ENCODE assay signal across 8 mouse cellular contexts in genomic region chr2:165867549-165867948, GRCm38 (mm10). TPM values are rescaled to one million over a fixed set of nuclear protein-coding genes. Genes with fewer than 3 reads are reported as not detected.
DNase-seq lines count a peak whose midpoint lies in the region; ATAC-seq and TF ChIP-seq lines count a peak whose summit lies in the region.
"Had no signal": no experiment of that assay in that cellular context is flagged by ENCODE, and none has a peak within 500 bp of the region (broad histone marks: within the 10 kb centered on the region; RNA-seq: fewer than 3 reads in every experiment).

No protein-coding gene starts in this region.

- peak overlapping the region; percentile 84 for H3K27ac ChIP-seq in left cerebral cortex, adult 2 months
- peak overlapping the region; percentile 94 for H3K27ac ChIP-seq in forebrain, embryonic 13.5 days
- peak overlapping the region; percentile 76 for H3K27ac ChIP-seq in intestine, embryonic 14.5 days (ENCODE audit: low read depth)
- H3K27ac ChIP-seq in neural tube, embryonic 15.5 days (replicated peaks), result peak overlapping the region; percentile 78

- no peak for TF ChIP-seq CTCF in left cerebral cortex, adult 2 months (IDR thresholded peaks at IDR 0.05)

- H3K4me3 ChIP-seq in left cerebral cortex, adult 2 months, result no peak overlapping the region
- H3K4me3 ChIP-seq in forebrain, embryonic 13.5 days, result no peak overlapping the region
- H3K4me3 ChIP-seq in intestine, embryonic 14.5 days (ENCODE audit: low read depth, low read length), result no peak overlapping the region
- H3K4me3 ChIP-seq in neural tube, embryonic 15.5 days (replicated peaks), result no peak overlapping the region

- H3K9me3 ChIP-seq in forebrain, embryonic 13.5 days (replicated peaks), result no peaks in the 10 kb centered on the region
- H3K9me3 ChIP-seq in intestine, embryonic 14.5 days (ENCODE audit: control insufficient read depth, low read length), result no peaks in the 10 kb centered on the region
- no peaks in the 10 kb centered on the region for H3K9me3 ChIP-seq in neural tube, embryonic 15.5 days (replicated peaks)

- H3K9ac ChIP-seq in forebrain, embryonic 13.5 days, result peak overlapping the region; percentile 58
- no peak overlapping the region for H3K9ac ChIP-seq in intestine, embryonic 14.5 days (ENCODE audit: low read length)
- H3K9ac ChIP-seq in neural tube, embryonic 15.5 days (replicated peaks), result no peak overlapping the region

- H3K4me2 ChIP-seq in forebrain, embryonic 13.5 days, result no peak overlapping the region
- H3K4me2 ChIP-seq in intestine, embryonic 14.5 days (ENCODE audit: low read length), result no peak overlapping the region
- H3K4me2 ChIP-seq in neural tube, embryonic 15.5 days, result no peak overlapping the region

- WGBS in forebrain, embryonic 13.5 days, result 76% methylated on average over 9 of the region's 9 CpGs
- 77% methylated on average over 9 of the region's 9 CpGs for WGBS in intestine, embryonic 14.5 days
- 36% methylated on average over 9 of the region's 9 CpGs for WGBS in neural tube, embryonic 15.5 days

- DNase-seq in left cerebral cortex, adult 2 months (ENCODE audit: extremely low spot score in 1 of 2, low spot score in 2 of 2), result no peak
- DNase-seq in left cerebral cortex, postnatal 10 days (ENCODE audit: extremely low spot score in 1 of 2, low spot score in 2 of 2), result no peak
- DNase-seq in intestine, embryonic 14.5 days (ENCODE audit: low spot score), result no peak
- no peak for DNase-seq in left cerebral cortex, adult 9 months (ENCODE audit: low spot score in 2 of 2)
- DNase-seq: embryo, embryonic 11 days had no signal

- H3K36me3 ChIP-seq in forebrain, embryonic 13.5 days (ENCODE audit: poor library complexity, severe bottlenecking), result peaks cover 26% of the 10 kb centered on the region
- peaks cover 20% of the 10 kb centered on the region for H3K36me3 ChIP-seq in intestine, embryonic 14.5 days (ENCODE audit: control insufficient read depth, insufficient read depth, low read length)
- peaks cover 3% of the 10 kb centered on the region; the same call in 1 of the 2 replicates for H3K36me3 ChIP-seq in neural tube, embryonic 15.5 days

- ATAC-seq in forebrain, embryonic 13.5 days, result no peak
- ATAC-seq in intestine, embryonic 14.5 days (replicated peaks; ENCODE audit: low FRiP score, low TSS enrichment, low read depth), result no peak
- no peak for ATAC-seq in neural tube, embryonic 15.5 days (ENCODE audit: low FRiP score)
- no peak for ATAC-seq in monocyte, adult 5-6 weeks (replicated peaks; ENCODE audit: insufficient number of reproducible peaks, low FRiP score, low TSS enrichment, poor library complexity, severe bottlenecking)

- H3K27me3 ChIP-seq in forebrain, embryonic 13.5 days, result no peaks in the 10 kb centered on the region
- no peaks in the 10 kb centered on the region for H3K27me3 ChIP-seq in intestine, embryonic 14.5 days (replicated peaks; ENCODE audit: control insufficient read depth, insufficient read depth, low read length)
- no peaks in the 10 kb centered on the region for H3K27me3 ChIP-seq in neural tube, embryonic 15.5 days (replicated peaks)

- H3K4me1 ChIP-seq in forebrain, embryonic 13.5 days, result peaks cover 51% of the 10 kb centered on the region
- H3K4me1 ChIP-seq in intestine, embryonic 14.5 days (replicated peaks; ENCODE audit: control insufficient read depth, insufficient read depth, low read length), result peaks cover 45% of the 10 kb centered on the region
- H3K4me1 ChIP-seq in neural tube, embryonic 15.5 days, result peaks cover 77% of the 10 kb centered on the region

- intact Hi-C loops in left cerebral cortex, adult 2 months (cut with DNase I), result no loop called here
- intact Hi-C loops in left cerebral cortex, postnatal 10 days (cut with DNase I), result no loop called here

RNA-seq across cellular contexts. Expression of gene Zmynd8, which starts 31.3 kb away (rescaled TPM):
- 100 to 1,000 TPM; 182 to 188 TPM for total RNA-seq in left cerebral cortex, adult 2 months (2021)
- total RNA-seq in left cerebral cortex, postnatal 10 days (2021), result 100 to 1,000 TPM; 101 to 104 TPM
- polyA plus RNA-seq in forebrain, embryonic 13.5 days (2015; fragmentation: Nextera tagmentation; extraction: Ambion mirVana), result 73.3 and 85.4 TPM in 2 replicates
- polyA plus RNA-seq in intestine, embryonic 14.5 days (2014; fragmentation: Nextera tagmentation; extraction: Ambion mirVana), result 49.2 and 53.6 TPM in 2 replicates
- polyA plus RNA-seq in neural tube, embryonic 15.5 days (2015; fragmentation: Nextera tagmentation; extraction: Ambion mirVana), result 79.3 and 79.5 TPM in 2 replicates
- total RNA-seq in monocyte, adult 5-6 weeks (2017), result 42.6 to 54.2 TPM (median 44.4 TPM) in 3 replicates
